Comparison of ENCODE assay signal across 8 mouse cellular contexts in genomic region chr8:126664891-126665290, GRCm38 (mm10).
DNase-seq lines count a peak whose midpoint lies in the region; ATAC-seq and TF ChIP-seq lines count a peak whose summit lies in the region.

No protein-coding gene starts in this region.

- peak overlapping the region; percentile 100; the same call in 1 of the 2 replicates for H3K27ac ChIP-seq in heart, embryonic 12.5 days (ENCODE audit: poor library complexity, severe bottlenecking)
- peak overlapping the region; percentile 97 for H3K27ac ChIP-seq in lung, postnatal 0 days (ENCODE audit: low read length)
- peak overlapping the region; percentile 95 for H3K27ac ChIP-seq in intestine, postnatal 0 days (ENCODE audit: low read depth, low read length)
- peak overlapping the region; percentile 96; the same call in 1 of the 2 replicates for H3K27ac ChIP-seq in stomach, embryonic 14.5 days (ENCODE audit: low read length)

- no peak for TF ChIP-seq CTCF in lung, postnatal 0 days (IDR thresholded peaks at IDR 0.05)
- no peak for TF ChIP-seq CTCF in intestine, postnatal 0 days (IDR thresholded peaks at IDR 0.05; ENCODE audit: low read depth)

- no peak overlapping the region for H3K9ac ChIP-seq in heart, embryonic 12.5 days
- 0 out of 2 replicates have a peak overlapping the region, but pooled peaks have one; percentile 32 for H3K9ac ChIP-seq in lung, postnatal 0 days (replicated peaks; ENCODE audit: low read depth)
- no peak overlapping the region for H3K9ac ChIP-seq in intestine, postnatal 0 days (ENCODE audit: low read depth, low read length)
- no peak overlapping the region for H3K9ac ChIP-seq in stomach, embryonic 14.5 days (replicated peaks; ENCODE audit: low read depth, low read length)

- intact Hi-C loops in heart, postnatal 25 days (cut with DNase I), result loop anchor here (1.0 kb wide), 2 partner anchors 50 to 69 kb away; no protein-coding TSS in a partner anchor

- 63% methylated on average over 5 of the region's 5 CpGs for WGBS in heart, embryonic 12.5 days
- WGBS in lung, postnatal 0 days, result 44% methylated on average over 5 of the region's 5 CpGs
- 45% methylated on average over 5 of the region's 5 CpGs for WGBS in intestine, postnatal 0 days
- 41% methylated on average over 5 of the region's 5 CpGs for WGBS in stomach, embryonic 14.5 days

- no peaks in the 10 kb centered on the region for H3K27me3 ChIP-seq in heart, embryonic 12.5 days (replicated peaks)
- no peaks in the 10 kb centered on the region for H3K27me3 ChIP-seq in lung, postnatal 0 days (replicated peaks; ENCODE audit: insufficient read depth, low read length)
- no peaks in the 10 kb centered on the region for H3K27me3 ChIP-seq in intestine, postnatal 0 days (replicated peaks; ENCODE audit: control insufficient read depth, insufficient read depth, low read length)
- H3K27me3 ChIP-seq in stomach, embryonic 14.5 days (ENCODE audit: control insufficient read depth, insufficient read depth, low read length), result no peaks in the 10 kb centered on the region

- no peak for ATAC-seq in heart, embryonic 12.5 days (ENCODE audit: insufficient number of reproducible peaks, low FRiP score)
- ATAC-seq in lung, postnatal 0 days, result no peak
- ATAC-seq in intestine, postnatal 0 days, result no peak
- ATAC-seq in stomach, embryonic 14.5 days (ENCODE audit: insufficient number of reproducible peaks, insufficient read depth, low FRiP score, low read depth), result no peak

- TF ChIP-seq EP300 in lung, postnatal 0 days (IDR thresholded peaks at IDR 0.05), result no peak

- no peaks in the 10 kb centered on the region for H3K9me3 ChIP-seq in heart, embryonic 12.5 days (replicated peaks)
- no peaks in the 10 kb centered on the region for H3K9me3 ChIP-seq in lung, postnatal 0 days (ENCODE audit: low read length)
- no peaks in the 10 kb centered on the region for H3K9me3 ChIP-seq in intestine, postnatal 0 days (ENCODE audit: control insufficient read depth)
- H3K9me3 ChIP-seq in stomach, embryonic 14.5 days (ENCODE audit: control insufficient read depth, low read depth, low read length), result no peaks in the 10 kb centered on the region

- DNase-seq in heart, postnatal 25 days (ENCODE audit: low spot score), result no peak
- no peak for DNase-seq in lung, postnatal 0 days (ENCODE audit: low spot score)
- no peak for DNase-seq in lung, postnatal 4 days
- DNase-seq in frontal cortex, postnatal 14 days (ENCODE audit: low spot score in 2 of 2), result no peak
- no peak for DNase-seq in adrenal gland, postnatal 10 days

- H3K36me3 ChIP-seq in heart, embryonic 12.5 days, result no peaks in the 10 kb centered on the region
- no peaks in the 10 kb centered on the region for H3K36me3 ChIP-seq in lung, postnatal 0 days (ENCODE audit: insufficient read depth, low read length)
- no peaks in the 10 kb centered on the region for H3K36me3 ChIP-seq in intestine, postnatal 0 days (ENCODE audit: control insufficient read depth, insufficient read depth)
- no peaks in the 10 kb centered on the region for H3K36me3 ChIP-seq in stomach, embryonic 14.5 days (ENCODE audit: control insufficient read depth, insufficient read depth, low read length)

- peaks cover 91% of the 10 kb centered on the region for H3K4me1 ChIP-seq in heart, embryonic 12.5 days (replicated peaks)
- H3K4me1 ChIP-seq in lung, postnatal 0 days (ENCODE audit: insufficient read depth, low read depth, low read length), result peaks cover 74% of the 10 kb centered on the region
- peaks cover 59% of the 10 kb centered on the region for H3K4me1 ChIP-seq in intestine, postnatal 0 days (replicated peaks; ENCODE audit: control insufficient read depth, insufficient read depth, low read length)
- peaks cover 80% of the 10 kb centered on the region for H3K4me1 ChIP-seq in stomach, embryonic 14.5 days (ENCODE audit: control insufficient read depth, insufficient read depth, low read length)

- H3K4me2 ChIP-seq in heart, embryonic 12.5 days, result no peak overlapping the region
- no peak overlapping the region for H3K4me2 ChIP-seq in lung, postnatal 0 days (replicated peaks; ENCODE audit: low read depth, low read length)
- H3K4me2 ChIP-seq in intestine, postnatal 0 days (replicated peaks; ENCODE audit: low read depth), result no peak overlapping the region
- H3K4me2 ChIP-seq in stomach, embryonic 14.5 days (replicated peaks; ENCODE audit: low read depth, low read length), result no peak overlapping the region

- no peak overlapping the region for H3K4me3 ChIP-seq in heart, embryonic 12.5 days
- H3K4me3 ChIP-seq in lung, postnatal 0 days (ENCODE audit: low read depth, low read length), result no peak overlapping the region
- no peak overlapping the region for H3K4me3 ChIP-seq in intestine, postnatal 0 days (ENCODE audit: low read depth, low read length)
- H3K4me3 ChIP-seq in stomach, embryonic 14.5 days (ENCODE audit: low read depth, low read length), result no peak overlapping the region
